Mouse (Mus musculus) CH12.LX (cell line): ENCODE measurements at regions not wholly inside any gene's neighbourhood (a gene's known extent, or its start where the extent isn't known, plus 50 kb on each side); places are given as distances from the start of the nearest gene placed in this dataset.
A peak's percentile ranks its signal among the peaks of the same experiment; 100 is the strongest.

Experiments
- DNase-seq: peaks from one replicate; pipeline ENCODE4 v3.0.0-alpha.2; 2013; ENCODE audit errors: extremely low read depth
- H3K27ac ChIP-seq: 2 replicates; pipeline ENCODE4 v1.5.1; 2012; ENCODE audit warnings: low read depth, mild to moderate bottlenecking, control low read depth, moderate library complexity; ENCODE audit not compliant: insufficient read depth
- H3K27me3 ChIP-seq: replicated peaks from 2 replicates; pipeline ENCODE3; 2012; ENCODE audit warnings: inconsistent platforms
- H3K36me3 ChIP-seq, 2 experiments: replicated peaks in 1 of 2; 2 replicates each; pipeline versions ENCODE3 to v1.6.1; 2012; ENCODE audit warnings: inconsistent platforms in 1 of 2, low read length in 1 of 2, mild to moderate bottlenecking in 1 of 2, mixed read lengths in 1 of 2, moderate library complexity in 1 of 2; ENCODE audit not compliant: control insufficient read depth in 1 of 2, insufficient read depth in 1 of 2
- H3K4me1 ChIP-seq, 2 experiments: 2 replicates each; pipeline ENCODE4 v1.6.1; 2012; ENCODE audit warnings: inconsistent platforms in 1 of 2, moderate library complexity in 1 of 2; ENCODE audit not compliant: insufficient read depth in 2 of 2, control insufficient read depth in 1 of 2
- H3K4me2 ChIP-seq: 2 replicates; pipeline ENCODE4 v1.6.1; 2012; ENCODE audit warnings: low read depth, mild to moderate bottlenecking, control low read depth; ENCODE audit not compliant: poor library complexity, insufficient read depth, severe bottlenecking
- H3K4me3 ChIP-seq, 3 experiments: fragments of 150-350 bp in 1 of 3; sonication (generic) in 1 of 3; replicated peaks in 1 of 3; 2 replicates each; pipeline versions ENCODE3 to v1.5.1; 2011 to 2012; ENCODE audit warnings: low read depth in 2 of 3, low read length in 2 of 3, mild to moderate bottlenecking in 2 of 3, moderate library complexity in 2 of 3, control low read depth in 1 of 3, improper control_type of control experiment in 1 of 3, inconsistent platforms in 1 of 3, mixed read lengths in 1 of 3; ENCODE audit not compliant: poor library complexity in 1 of 3
- H3K79me2 ChIP-seq: replicated peaks from 2 replicates; pipeline ENCODE4 v1.6.1; 2012; ENCODE audit warnings: mild to moderate bottlenecking, moderate library complexity; ENCODE audit not compliant: control insufficient read depth, poor library complexity, insufficient read depth, severe bottlenecking; ENCODE audit errors: extremely low read depth
- H3K9ac ChIP-seq: 2 replicates; pipeline ENCODE4 v1.6.1; 2012; ENCODE audit warnings: low read depth, mild to moderate bottlenecking, control low read depth, moderate library complexity; ENCODE audit not compliant: insufficient read depth
- H3K9me3 ChIP-seq: replicated peaks from 2 replicates; pipeline ENCODE3; 2012; ENCODE audit warnings: low read length, inconsistent platforms, mixed read lengths
- BHLHE40 ChIP-seq: IDR thresholded peaks from 2 replicates; pipeline ENCODE4 v1.6.1; 2011; ENCODE audit warnings: mild to moderate bottlenecking, low read depth, low read length, improper control_type of control experiment
- CHD1 ChIP-seq: IDR thresholded peaks from 2 replicates; pipeline ENCODE4 v1.6.1; 2012; ENCODE audit warnings: low read depth, low read length, improper control_type of control experiment, inconsistent platforms
- CTCF ChIP-seq, 2 experiments: IDR thresholded peaks in 1 of 2; conservative IDR thresholded peaks in 1 of 2; 2 replicates each; pipeline ENCODE4 v1.5.1; 2011 to 2012; ENCODE audit warnings: low read depth in 2 of 2, low read length in 2 of 2, improper control_type of control experiment in 1 of 2, inconsistent platforms in 1 of 2, mild to moderate bottlenecking in 1 of 2, moderate library complexity in 1 of 2
- E2F4 ChIP-seq: IDR thresholded peaks from 2 replicates; pipeline ENCODE4 v1.6.1; 2011; ENCODE audit warnings: low read depth, low read length, improper control_type of control experiment; ENCODE audit not compliant: insufficient replicate concordance
- EP300 ChIP-seq: IDR thresholded peaks from 2 replicates; pipeline ENCODE4 v1.6.1; 2011; ENCODE audit warnings: low read length, improper control_type of control experiment
- ETS1 ChIP-seq: conservative IDR thresholded peaks from 2 replicates; pipeline ENCODE4 v1.6.1; 2012; ENCODE audit warnings: low read depth, mild to moderate bottlenecking, inconsistent platforms, low read length, improper control_type of control experiment, moderate library complexity
- GABPA ChIP-seq: IDR thresholded peaks from 2 replicates; pipeline ENCODE4 v1.6.1; 2012; ENCODE audit warnings: low read depth, low read length, improper control_type of control experiment, inconsistent platforms; ENCODE audit not compliant: insufficient replicate concordance
- HCFC1 ChIP-seq: IDR thresholded peaks from 2 replicates; pipeline ENCODE4 v1.6.1; 2012; ENCODE audit warnings: low read depth, mild to moderate bottlenecking, inconsistent platforms, low read length, improper control_type of control experiment
- MAFK ChIP-seq: IDR thresholded peaks from 2 replicates; pipeline ENCODE4 v1.6.1; 2011; ENCODE audit warnings: low read length, improper control_type of control experiment; ENCODE audit not compliant: insufficient replicate concordance
- MEF2A ChIP-seq: IDR thresholded peaks from 2 replicates; pipeline ENCODE4 v1.6.1; 2014; ENCODE audit warnings: low read depth, mild to moderate bottlenecking, inconsistent platforms, low read length, improper control_type of control experiment, borderline replicate concordance
- MXI1 ChIP-seq: IDR thresholded peaks from 2 replicates; pipeline ENCODE4 v1.6.1; 2011; ENCODE audit warnings: mild to moderate bottlenecking, low read depth, low read length, improper control_type of control experiment
- POLR2A ChIP-seq: IDR thresholded peaks from 2 replicates; pipeline ENCODE4 v1.6.1; 2011; ENCODE audit warnings: low read depth, mild to moderate bottlenecking, improper control_type of control experiment, low read length
- POLR2AphosphoS2 ChIP-seq: IDR thresholded peaks from 2 replicates; pipeline ENCODE4 v1.6.1; 2011; ENCODE audit warnings: low read depth, low read length, improper control_type of control experiment
- RAD21 ChIP-seq: IDR thresholded peaks from 2 replicates; pipeline ENCODE4 v1.6.1; 2011; ENCODE audit warnings: low read depth, mild to moderate bottlenecking, low read length, improper control_type of control experiment, moderate library complexity
- RCOR1 ChIP-seq: conservative IDR thresholded peaks from 2 replicates; pipeline ENCODE4 v1.6.1; 2012; ENCODE audit warnings: low read depth, mild to moderate bottlenecking, inconsistent platforms, low read length, improper control_type of control experiment
- SMC3 ChIP-seq: IDR thresholded peaks from 2 replicates; pipeline ENCODE4 v1.6.1; 2011; ENCODE audit warnings: low read depth, low read length, improper control_type of control experiment
- TBP ChIP-seq: conservative IDR thresholded peaks from 2 replicates; pipeline ENCODE4 v1.6.1; 2011; ENCODE audit warnings: low read depth, low read length, improper control_type of control experiment
- TCF12 ChIP-seq: IDR thresholded peaks from 2 replicates; pipeline ENCODE4 v1.6.1; 2014; ENCODE audit warnings: low read depth, mild to moderate bottlenecking, inconsistent platforms, low read length, improper control_type of control experiment
- USF1 ChIP-seq: IDR thresholded peaks from 2 replicates; pipeline ENCODE4 v1.6.1; 2014; ENCODE audit warnings: low read depth, mild to moderate bottlenecking, inconsistent platforms, low read length, improper control_type of control experiment
- USF2 ChIP-seq: conservative IDR thresholded peaks from 2 replicates; pipeline ENCODE4 v1.6.1; 2011; ENCODE audit warnings: low read depth, low read length, improper control_type of control experiment
- ZC3H11A ChIP-seq: IDR thresholded peaks from 2 replicates; pipeline ENCODE4 v1.6.1; 2012; ENCODE audit warnings: low read depth, mild to moderate bottlenecking, inconsistent platforms, low read length, improper control_type of control experiment
- dilution Hi-C: fragments of 300-500 bp; cut with MboI; formaldehyde crosslinking; loops from 2 replicates; pipeline ENCODE4 v1.14.3; 2020; ENCODE audit warnings: low sequenced_read_pairs; ENCODE audit not compliant: extremely low pct_unique_long_range_greater_than_20kb, extremely low pct_ligation_motif_present
- in situ Hi-C: fragments of 300-500 bp; cut with MboI; formaldehyde crosslinking; loops from 3 replicates; pipeline ENCODE4 v1.14.3; 2019; ENCODE audit warnings: low sequenced_read_pairs, low pct_ligation_motif_present, low pct_unique_long_range_greater_than_20kb, mixed read lengths

DNA sequence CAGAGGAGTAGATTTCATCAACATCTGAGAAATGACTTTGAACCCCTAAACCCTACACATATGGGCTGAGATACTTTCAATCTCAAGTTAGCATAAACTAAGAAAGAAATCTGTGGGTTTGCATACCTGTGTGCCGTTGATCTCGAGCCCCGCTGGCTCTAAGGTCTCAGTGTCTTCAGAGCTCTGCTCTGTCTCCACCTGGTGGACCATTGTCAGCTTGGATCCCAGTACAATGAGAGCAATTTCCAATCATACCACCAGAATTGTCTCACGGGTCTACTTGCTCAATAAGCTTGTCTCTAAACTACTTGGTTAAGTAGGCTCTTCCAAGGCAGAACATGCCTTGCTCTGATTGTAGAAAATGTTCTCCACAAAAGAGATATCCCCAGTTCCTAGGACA lies 102.5 kb downstream of the Akap11 start:
- Histone ChIP-seq H3K4me1 (peaks cover 17 to 57% of the 10 kb centered on the region in 2 experiments), H3K9ac (no peak overlapping the region), H3K4me2 (no peak overlapping the region), H3K27ac (no peak overlapping the region), H3K9me3 (peaks cover 3% of the 10 kb centered on the region), H3K79me2 (no peaks in the 10 kb centered on the region), H3K4me3 (no peak overlapping the region), H3K27me3 (no peaks in the 10 kb centered on the region), H3K36me3 (no peaks in the 10 kb centered on the region)
- TF ChIP-seq RCOR1, result no peak
- TF ChIP-seq TCF12, result no peak
- TF ChIP-seq EP300, result no peak
- TF ChIP-seq ETS1, result no peak
- TF ChIP-seq CTCF (conservative IDR thresholded peaks at IDR 0.05 in 1 of 2, IDR thresholded peaks at IDR 0.05 in 1 of 2; ENCODE audit: low read depth in 2 of 2, low read length in 2 of 2), result peak in 1 of 2 experiments; percentile 58; a peak in 2 of 4 replicates
- TF ChIP-seq SMC3, result peak; percentile 49
- TF ChIP-seq RAD21, result peak; percentile 52
- TF ChIP-seq CHD1, result no peak
- TF ChIP-seq E2F4, result no peak
- in situ Hi-C loops, result no loop called here
- DNase-seq, result peak; percentile 26
- dilution Hi-C loops, result no loop called here

GRCm38 (mm10) chr14:78432471-78432870 lies 104.1 kb downstream of the Akap11 start:
- no peak for DNase-seq
- Histone ChIP-seq H3K4me1 (peaks cover 15 to 56% of the 10 kb centered on the region in 2 experiments), H3K79me2 (no peaks in the 10 kb centered on the region), H3K27ac (no peak overlapping the region), H3K27me3 (no peaks in the 10 kb centered on the region), H3K4me3 (no peak overlapping the region), H3K9ac (no peak overlapping the region), H3K9me3 (peaks cover 3% of the 10 kb centered on the region), H3K4me2 (no peak overlapping the region), H3K36me3 (no peaks in the 10 kb centered on the region)
- dilution Hi-C loops, result no loop called here
- in situ Hi-C loops, result no loop called here
- no peak for TF ChIP-seq GABPA
- TF ChIP-seq USF1, result no peak
- no peak for TF ChIP-seq EP300
- TF ChIP-seq MXI1, result no peak
- TF ChIP-seq ZC3H11A, result no peak
- TF ChIP-seq TBP, result no peak
- no peak for TF ChIP-seq RAD21
- TF ChIP-seq RCOR1, result no peak
- TF ChIP-seq POLR2AphosphoS2, result no peak
- TF ChIP-seq BHLHE40, result no peak
- no peak for TF ChIP-seq HCFC1
- no peak for TF ChIP-seq SMC3
- no peak for TF ChIP-seq MAFK
- TF ChIP-seq TCF12, result no peak
- no peak for TF ChIP-seq MEF2A
- no peak for TF ChIP-seq E2F4
- TF ChIP-seq POLR2A, result no peak
- TF ChIP-seq CTCF (conservative IDR thresholded peaks at IDR 0.05 in 1 of 2, IDR thresholded peaks at IDR 0.05 in 1 of 2; ENCODE audit: low read depth in 2 of 2, low read length in 2 of 2), result no peak
- no peak for TF ChIP-seq USF2
